Mouse (Mus musculus) kidney, postnatal 0 days (tissue): ENCODE data around the gene Olfr453. TPM values are rescaled to one million over a fixed set of nuclear protein-coding genes. Genes with fewer than 3 reads are reported as not detected.
A peak's percentile ranks its signal among the peaks of the same experiment; 100 is the strongest.

Source experiments
- ATAC-seq: fragments of 200-750 bp; cut with Nextera tagmentation; replicated peaks from 2 replicates; pipeline ENCODE4 v1.8.0; 2017; ENCODE audit warnings: low read depth, moderate number of reproducible peaks, moderate TSS enrichment, moderate library complexity; ENCODE audit not compliant: low FRiP score
- DNase-seq: peaks from one replicate; pipeline ENCODE4 v3.0.0-alpha.2; 2016; ENCODE audit warnings: low spot score
- H3K27ac ChIP-seq: fragments of 300-500 bp; sonication (generic); 2 replicates; pipeline ENCODE4 v1.5.1; 2014; ENCODE audit warnings: mild to moderate bottlenecking
- H3K27me3 ChIP-seq: fragments of 300-500 bp; sonication (generic); 2 replicates; pipeline ENCODE4 v1.6.1; 2014; ENCODE audit warnings: low read length, mixed read lengths; ENCODE audit not compliant: insufficient read depth
- H3K36me3 ChIP-seq: fragments of 300-500 bp; sonication (generic); 2 replicates; pipeline ENCODE4 v1.6.1; 2014; ENCODE audit warnings: low read length, mixed read lengths; ENCODE audit not compliant: insufficient read depth
- H3K4me1 ChIP-seq: fragments of 300-500 bp; sonication (generic); replicated peaks from 2 replicates; pipeline ENCODE4 v1.6.1; 2014; ENCODE audit warnings: antibody characterized with exemption, low read length, mixed read lengths; ENCODE audit not compliant: insufficient read depth
- H3K4me2 ChIP-seq: fragments of 300-500 bp; sonication (generic); 2 replicates; pipeline ENCODE4 v1.6.1; 2014; ENCODE audit warnings: mild to moderate bottlenecking, low read length, moderate library complexity, mixed read lengths
- H3K4me3 ChIP-seq: fragments of 300-500 bp; sonication (generic); replicated peaks from 2 replicates; pipeline ENCODE4 v1.5.1; 2014; ENCODE audit warnings: low read depth, low read length
- H3K9ac ChIP-seq: fragments of 300-500 bp; sonication (generic); 2 replicates; pipeline ENCODE4 v1.6.1; 2014; ENCODE audit warnings: low read depth, low read length
- H3K9me3 ChIP-seq: fragments of 300-500 bp; sonication (generic); replicated peaks from 2 replicates; pipeline ENCODE4 v1.6.1; 2016; ENCODE audit warnings: low read length, inconsistent platforms, mixed read lengths
- CTCF ChIP-seq: IDR thresholded peaks from 2 replicates; pipeline ENCODE4 v1.5.1; 2016; ENCODE audit warnings: antibody characterized with exemption, low read depth, mild to moderate bottlenecking, moderate library complexity
- WGBS: fragments of 180-500 bp; shearing (Covaris S2); extraction: QIAGEN DNeasy Blood & Tissue Kit; methylation state at CpG from one replicate; pipeline ENCODE4 v1.1.7; 2014; 5-methylcytosine and 5-hydroxymethylcytosine counted together
- polyA plus RNA-seq: library from polyadenylated mRNA; unstranded; fragments of >200 nt; fragmentation: Nextera tagmentation; extraction: Ambion mirVana; gene quantifications from 2 replicates; pipeline ENCODE4 v1.2.1, GENCODE M21; 2015

Gene Olfr453
- not detected in 2 replicates for polyA plus RNA-seq

- Histone ChIP-seq H3K9me3 (no peaks in the 10 kb centered on the region), H3K4me3 (no peak within 1 kb of the TSS), H3K9ac (no peak within 1 kb of the TSS), H3K4me1 (no peaks in the 10 kb centered on the region), H3K4me2 (no peak within 1 kb of the TSS), H3K27me3 (no peaks in the 10 kb centered on the region), H3K36me3 (no peaks in the 10 kb centered on the region), H3K27ac (no peak within 1 kb of the TSS)
- no peak for DNase-seq
- TF ChIP-seq CTCF, result no peak
- 95% methylated on average over 1 of the region's 1 CpGs for WGBS
- no peak for ATAC-seq
Measured at GRCm38 (mm10) chr6:42739071-42739470, at the start of gene Olfr453. Olfr453 (plus strand) TSS chr6:42739371.

- TF ChIP-seq CTCF, result no peak
- Histone ChIP-seq H3K27me3 (no peaks in the 10 kb centered on the region), H3K4me2 (no peak overlapping the region), H3K9ac (no peak overlapping the region), H3K9me3 (no peaks in the 10 kb centered on the region), H3K27ac (no peak overlapping the region), H3K36me3 (peaks cover 16% of the 10 kb centered on the region), H3K4me3 (no peak overlapping the region), H3K4me1 (0 out of 2 replicates have a peak, but pooled peaks cover 6% of the 10 kb centered on the region)
- DNase-seq (no peak), ATAC-seq (no peak)
Measured at GRCm38 (mm10) chr6:42689761-42690160, 49.4 kb upstream of the Olfr453 start.

- DNase-seq, result peak; percentile 95
- peak; percentile 96 for ATAC-seq
Measured at GRCm38 (mm10) chr6:42692154-42692516, 47.0 kb upstream of the Olfr453 start.

GRCm38 (mm10) chr6:42692517-42693190 lies 46.5 kb upstream of the Olfr453 start:
- under 1% methylated on average over 32 of the region's 32 CpGs for WGBS
- peak overlapping the region; percentile 60 for H3K9ac ChIP-seq
- 0 out of 2 replicates have a peak, but pooled peaks cover 6% of the 10 kb centered on the region for H3K4me1 ChIP-seq
- H3K36me3 ChIP-seq, result 0 out of 2 replicates have a peak, but pooled peaks cover under 1% of the 10 kb centered on the region
- ATAC-seq (peak; percentile 93), DNase-seq (peak; percentile 97)
- no peaks in the 10 kb centered on the region for H3K27me3 ChIP-seq
- peak overlapping the region; percentile 58 for H3K4me2 ChIP-seq
- H3K4me3 ChIP-seq, result peak overlapping the region; percentile 62
- no peaks in the 10 kb centered on the region for H3K9me3 ChIP-seq
- peak overlapping the region; percentile 85 for H3K27ac ChIP-seq
- TF ChIP-seq CTCF, result peak; percentile 16; the same call in 1 of the 2 replicates

More at GRCm38 (mm10) chr6:42692154-42692516, 47.0 kb upstream of the Olfr453 start:
- no peaks in the 10 kb centered on the region for H3K27me3 ChIP-seq
- H3K9me3 ChIP-seq, result no peaks in the 10 kb centered on the region
- H3K4me2 ChIP-seq, result peak overlapping the region; percentile 58
- H3K27ac ChIP-seq, result peak overlapping the region; percentile 85
- 0% methylated on average over 10 of the region's 10 CpGs for WGBS
- 0 out of 2 replicates have a peak, but pooled peaks cover under 1% of the 10 kb centered on the region for H3K36me3 ChIP-seq
- peak overlapping the region; percentile 60 for H3K9ac ChIP-seq
- TF ChIP-seq CTCF, result no peak
- H3K4me1 ChIP-seq, result 0 out of 2 replicates have a peak, but pooled peaks cover 6% of the 10 kb centered on the region
- H3K4me3 ChIP-seq, result peak overlapping the region; percentile 62

GRCm38 (mm10) chr6:42709291-42710211 lies 29.6 kb upstream of the Olfr453 start, which contains the start of gene Tcaf1:
Tcaf1 (minus strand) TSS chr6:42710088.
- no peaks in the 10 kb centered on the region for H3K9me3 ChIP-seq
- H3K27me3 ChIP-seq, result no peaks in the 10 kb centered on the region
- H3K36me3 ChIP-seq, result no peaks in the 10 kb centered on the region
- DNase-seq (peak; percentile 97), ATAC-seq (peak; percentile 99)
- no peak for TF ChIP-seq CTCF
- peak within 1 kb of the TSS; percentile 78 for H3K4me2 ChIP-seq
- H3K27ac ChIP-seq, result peak within 1 kb of the TSS; percentile 81
- H3K9ac ChIP-seq, result peak within 1 kb of the TSS; percentile 64
- H3K4me3 ChIP-seq, result peak within 1 kb of the TSS; percentile 77
- H3K4me1 ChIP-seq, result no peaks in the 10 kb centered on the region
- under 1% methylated on average over 28 of the region's 28 CpGs for WGBS

- H3K9ac ChIP-seq, result no peak overlapping the region
- no peaks in the 10 kb centered on the region for H3K4me1 ChIP-seq
- H3K27me3 ChIP-seq, result no peaks in the 10 kb centered on the region
- H3K4me2 ChIP-seq, result no peak overlapping the region
- no peak for ATAC-seq
- H3K36me3 ChIP-seq, result no peaks in the 10 kb centered on the region
- no peak for DNase-seq
- whole genome bisulfite sequencing, result 65% methylated on average over 8 of the region's 8 CpGs
- H3K4me3 ChIP-seq, result no peak overlapping the region
- no peak overlapping the region for H3K27ac ChIP-seq
- no peak for TF ChIP-seq CTCF
- H3K9me3 ChIP-seq, result no peaks in the 10 kb centered on the region
Measured at GRCm38 (mm10) chr6:42714668-42715067, 24.5 kb upstream of the Olfr453 start.
